Mouse (Mus musculus) liver, embryonic 14.5 days (tissue): Measurements from ENCODE around the gene Trim10.

Experiments
- CTCF ChIP-seq: IDR thresholded peaks from 2 replicates; pipeline ENCODE4 v1.5.1; 2016; ENCODE audit warnings: antibody characterized with exemption, low read depth, control low read depth
- EP300 ChIP-seq: IDR thresholded peaks from 2 replicates; pipeline ENCODE4 v1.6.1; 2016; ENCODE audit warnings: antibody characterized with exemption, low read depth

GRCm38 (mm10) chr17:36840961-36841445, 28.4 kb upstream of the Trim10 start:
- TF ChIP-seq EP300 (no peak), CTCF (no peak)
